Mouse (Mus musculus): ENCODE measurements around the gene Mmachc. TPM values are rescaled to one million over a fixed set of nuclear protein-coding genes. Genes with fewer than 3 reads are reported as not detected.

Mmachc gene
- polyA plus RNA-seq (2012; rRNA removed), result 18.5 and 19.5 TPM in 2 replicates

GRCm38 (mm10) chr4:116708201-116708764 lies at the start of gene Mmachc, which contains the start of gene Ccdc163:
Gene Mmachc (minus strand): TSS chr4:116708406.
Gene Ccdc163 (plus strand): TSS chr4:116708509.
- peak; percentile 97 to 99 for DNase-seq (ENCODE audit: extremely low spot score in 1 of 2, low spot score in 1 of 2)

- DNase-seq (ENCODE audit: extremely low spot score in 1 of 2, low spot score in 1 of 2), result peak in 1 of 2 experiments; percentile 7
These were observed 41.5 kb upstream of the Mmachc start for GRCm38 (mm10) chr4:116749750-116750149.

DNA sequence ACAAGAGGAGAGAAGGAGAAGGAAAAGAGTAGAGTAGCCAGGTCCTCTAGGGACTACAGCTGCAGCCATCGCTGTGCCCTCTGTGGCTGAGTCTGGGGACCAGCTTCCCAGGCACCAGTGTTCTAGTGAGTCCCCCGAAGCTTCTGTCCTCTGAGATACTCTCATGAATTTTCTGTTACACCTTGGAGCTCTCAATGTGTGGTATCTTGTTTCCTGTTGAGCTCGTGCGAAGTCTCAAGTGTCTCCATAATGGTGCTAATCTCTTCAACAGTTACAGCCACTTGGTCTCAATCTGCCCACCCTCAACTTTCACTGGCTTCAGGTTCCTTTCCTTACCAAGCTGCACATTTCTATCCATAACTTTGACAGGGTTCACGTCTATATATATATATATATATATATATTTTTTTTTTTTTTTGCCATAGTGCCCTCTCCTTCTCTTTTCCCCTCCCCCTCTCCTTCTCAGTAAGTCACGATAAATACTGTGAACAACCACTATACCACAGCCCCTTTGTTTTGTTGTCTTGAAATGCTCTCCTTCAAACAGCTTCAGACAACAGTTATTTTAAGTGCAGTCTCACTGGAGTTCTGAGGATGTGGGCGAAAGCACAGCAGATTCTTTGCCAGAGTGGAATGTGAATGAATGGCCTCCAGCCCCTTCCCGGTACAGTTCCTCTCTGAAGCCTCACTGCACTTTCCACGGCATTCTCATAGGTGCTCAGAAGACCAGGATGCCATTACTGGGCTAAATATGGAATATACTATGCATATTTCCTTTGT lies 31.0 kb upstream of the Mmachc start:
- DNase-seq (ENCODE audit: extremely low spot score in 1 of 2, low spot score in 1 of 2), result no peak

- DNase-seq (ENCODE audit: extremely low spot score in 1 of 2, low spot score in 1 of 2), result no peak
These were observed 26.8 kb upstream of the Mmachc start for GRCm38 (mm10) chr4:116734996-116735395.

- DNase-seq (ENCODE audit: extremely low spot score in 1 of 2, low spot score in 1 of 2), result no peak
These were observed 24.1 kb upstream of the Mmachc start for GRCm38 (mm10) chr4:116732355-116732754.

DNA sequence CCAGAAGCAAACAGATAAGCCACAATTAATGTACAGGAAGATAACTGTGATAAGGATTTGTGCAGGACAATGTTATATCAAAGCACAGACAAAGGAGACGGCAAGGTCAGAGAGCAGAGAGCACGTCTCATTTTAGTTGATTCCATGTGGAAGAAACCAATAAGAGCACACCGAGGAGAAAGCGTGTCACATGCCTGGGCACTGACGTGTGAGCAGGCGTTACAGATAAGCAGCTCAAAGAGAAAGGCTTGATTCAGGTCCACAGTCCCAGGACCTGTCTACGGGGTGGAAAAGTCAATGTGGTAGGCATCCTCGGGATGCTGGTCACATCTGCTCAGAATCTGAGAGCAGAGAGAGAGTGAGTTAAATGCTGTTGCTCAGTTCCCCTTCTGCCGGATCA lies 22.9 kb upstream of the Mmachc start:
- no peak for DNase-seq (ENCODE audit: extremely low spot score in 1 of 2, low spot score in 1 of 2)

GRCm38 (mm10) chr4:116729532-116729931 lies 21.3 kb upstream of the Mmachc start:
- no peak for DNase-seq (ENCODE audit: extremely low spot score in 1 of 2, low spot score in 1 of 2)

DNA sequence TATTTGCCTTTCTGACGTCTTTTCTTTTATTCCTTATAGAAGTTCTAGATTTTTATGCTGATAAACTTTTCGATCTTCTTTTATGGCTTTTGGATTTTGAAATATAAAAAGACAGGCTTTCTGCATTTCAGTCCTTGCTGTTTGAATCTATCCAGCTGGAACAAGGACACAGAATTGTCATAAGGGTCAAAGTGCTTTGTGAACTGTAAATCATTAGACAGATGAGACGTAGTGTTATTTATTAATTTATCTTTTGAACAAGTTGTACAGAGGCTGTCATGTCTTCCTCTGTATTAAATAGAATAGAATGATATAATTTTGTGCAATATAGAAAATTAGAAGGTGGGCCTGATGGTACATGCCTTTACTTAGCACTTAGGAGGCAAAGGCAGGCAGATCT lies 19.2 kb upstream of the Mmachc start:
- no peak for DNase-seq (ENCODE audit: extremely low spot score in 1 of 2, low spot score in 1 of 2)

DNA sequence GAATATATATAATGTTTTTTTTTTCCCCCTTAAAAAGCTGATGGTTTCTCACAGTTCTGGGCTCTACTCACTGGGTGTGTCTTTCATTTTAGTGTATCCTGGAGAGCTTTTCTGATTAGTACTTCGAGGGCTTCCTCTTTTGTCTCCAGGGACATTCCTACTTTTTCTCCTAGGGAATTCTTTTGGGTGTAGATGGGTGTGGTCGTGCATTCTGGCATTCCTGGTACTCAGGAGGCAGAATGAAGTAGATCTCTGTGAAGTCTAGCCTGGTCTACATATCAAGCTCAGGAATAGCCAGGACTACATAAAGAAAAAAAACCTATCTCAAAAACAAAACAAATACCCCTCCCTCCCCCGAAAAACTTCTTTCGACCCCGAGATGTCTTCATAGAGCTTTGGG lies 17.2 kb upstream of the Mmachc start:
- DNase-seq (ENCODE audit: extremely low spot score in 1 of 2, low spot score in 1 of 2), result no peak

GRCm38 (mm10) chr4:116722230-116722629 lies 14.0 kb upstream of the Mmachc start:
- DNase-seq (ENCODE audit: extremely low spot score in 1 of 2, low spot score in 1 of 2), result no peak

DNA sequence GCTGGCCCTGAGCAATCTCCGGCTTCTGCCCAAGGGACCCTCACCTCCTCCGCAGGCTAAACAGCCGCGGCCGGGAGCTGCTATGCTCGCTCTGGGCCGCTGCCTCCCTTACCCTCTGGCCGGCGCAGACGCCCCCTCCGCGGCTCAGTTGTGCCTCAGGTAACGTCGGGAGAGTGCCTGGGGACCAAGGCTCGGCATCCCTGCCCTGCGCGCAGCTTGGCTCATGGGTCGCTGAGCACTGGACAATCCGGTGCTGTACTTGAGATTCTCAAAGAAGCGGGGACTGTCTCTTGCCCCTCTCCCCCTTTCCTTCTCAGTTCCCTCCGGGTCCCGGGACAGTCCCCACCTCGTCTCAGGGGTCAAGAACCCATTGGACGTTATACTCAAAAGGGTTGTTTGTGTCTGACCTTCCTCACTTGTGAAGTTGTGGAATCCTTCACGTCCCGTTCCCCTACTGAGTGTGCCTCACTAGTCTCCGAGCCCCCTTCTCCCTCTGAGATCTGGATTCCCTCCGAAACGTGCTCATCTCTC lies 13.0 kb upstream of the Mmachc start:
- no peak for DNase-seq (ENCODE audit: extremely low spot score in 1 of 2, low spot score in 1 of 2)

GRCm38 (mm10) chr4:116720343-116721097 lies 12.3 kb upstream of the Mmachc start, which contains the start of gene Tesk2:
Gene Tesk2 (plus strand): TSS chr4:116720948.
- DNase-seq (ENCODE audit: extremely low spot score in 1 of 2, low spot score in 1 of 2), result peak; percentile 96

- peak; percentile 43 to 87 for DNase-seq (ENCODE audit: extremely low spot score in 1 of 2, low spot score in 1 of 2)
These were observed 11.2 kb upstream of the Mmachc start for GRCm38 (mm10) chr4:116719396-116719795.

DNA sequence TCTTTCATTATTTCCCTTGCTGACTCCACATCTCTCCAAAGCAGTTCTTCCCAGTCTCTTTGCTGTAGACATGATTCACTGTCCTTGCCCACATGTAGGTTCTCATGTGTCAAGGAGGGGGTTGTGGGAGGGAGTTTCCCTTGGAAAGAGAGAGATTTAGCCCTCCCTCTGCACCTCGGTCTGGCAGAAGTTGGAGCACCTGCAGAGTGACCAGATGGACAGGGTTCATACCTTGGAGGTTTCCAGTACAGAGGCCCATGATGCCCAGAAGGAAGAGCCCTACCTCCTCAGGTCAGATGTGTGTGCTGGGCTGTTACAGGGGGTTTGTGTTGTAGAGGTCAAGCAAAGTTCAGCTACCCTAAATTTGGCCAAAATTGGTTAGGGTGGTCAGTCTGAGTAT lies 4.3 kb upstream of the Mmachc start:
- no peak for DNase-seq (ENCODE audit: extremely low spot score in 1 of 2, low spot score in 1 of 2)

DNA sequence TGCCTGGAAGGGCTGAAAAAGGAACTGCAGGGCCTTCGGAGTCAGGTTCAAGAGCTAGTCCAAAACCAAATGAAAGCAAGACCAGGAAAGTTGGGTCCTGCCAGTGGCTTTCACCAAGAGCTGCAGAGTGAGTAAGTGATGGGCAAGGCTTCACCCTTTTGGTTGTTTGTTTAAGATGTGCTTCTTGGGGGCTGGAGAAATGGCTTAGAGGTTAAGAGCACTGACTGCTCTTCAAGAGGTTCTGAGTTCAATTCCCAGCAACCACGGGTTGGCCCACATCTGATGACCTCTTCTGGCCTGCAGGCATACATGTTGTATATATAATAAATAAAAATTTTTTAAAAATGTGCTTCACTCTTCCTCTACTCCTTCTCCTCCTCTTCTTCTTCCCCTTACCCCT lies 1.9 kb upstream of the Mmachc start:
- DNase-seq (ENCODE audit: extremely low spot score in 1 of 2, low spot score in 1 of 2), result no peak

- no peak for DNase-seq (ENCODE audit: extremely low spot score in 1 of 2, low spot score in 1 of 2)
These were observed 685 bp upstream of the Mmachc start for GRCm38 (mm10) chr4:116708791-116709390.

DNA sequence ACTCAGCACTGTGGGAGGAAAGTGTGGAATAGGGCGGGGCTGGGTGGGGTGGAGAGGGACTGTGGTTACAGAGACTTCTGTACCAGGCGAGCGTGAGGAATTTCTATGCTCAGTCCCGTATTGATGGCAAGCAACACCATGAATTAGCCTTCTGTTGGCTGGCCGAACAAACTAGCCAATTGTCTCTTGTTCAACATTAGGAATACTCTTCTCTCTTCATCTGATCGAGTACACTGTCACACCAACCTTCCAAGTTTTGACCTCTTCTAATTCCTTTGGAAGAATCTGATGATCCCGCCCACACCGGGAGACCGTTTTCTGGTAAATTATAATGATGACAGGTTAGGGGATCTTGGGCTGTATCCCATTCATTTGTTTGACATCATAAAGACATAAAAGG lies 540 bp downstream of the Mmachc start:
- DNase-seq (ENCODE audit: extremely low spot score in 1 of 2, low spot score in 1 of 2), result peak in 1 of 2 experiments; percentile 52

- peak in 1 of 2 experiments; percentile 68 for DNase-seq (ENCODE audit: extremely low spot score in 1 of 2, low spot score in 1 of 2)
These were observed 4.4 kb downstream of the Mmachc start for GRCm38 (mm10) chr4:116703804-116704203.

GRCm38 (mm10) chr4:116700964-116701363 lies 7.2 kb downstream of the Mmachc start:
- DNase-seq (ENCODE audit: extremely low spot score in 1 of 2, low spot score in 1 of 2), result no peak

GRCm38 (mm10) chr4:116698693-116699342 lies 9.4 kb downstream of the Mmachc start:
- no peak for DNase-seq (ENCODE audit: extremely low spot score in 1 of 2, low spot score in 1 of 2)

Data from frontal cortex, adult 2 months (tissue).